Mouse (Mus musculus) kidney, embryonic 16.5 days (tissue): Measurements from ENCODE around the gene Lyg2. TPM values are rescaled to one million over a fixed set of nuclear protein-coding genes. Genes with fewer than 3 reads are reported as not detected.

Source experiments
- ATAC-seq: fragments of 200-750 bp; cut with Nextera tagmentation; 2 replicates; pipeline ENCODE4 v1.8.0; 2017; ENCODE audit warnings: moderate TSS enrichment; ENCODE audit not compliant: low FRiP score, low TSS enrichment
- H3K27ac ChIP-seq: fragments of 300-500 bp; sonication (generic); 2 replicates; pipeline ENCODE4 v1.5.1; 2014; ENCODE audit warnings: low read length
- H3K27me3 ChIP-seq: fragments of 300-500 bp; sonication (generic); 2 replicates; pipeline ENCODE4 v1.6.1; 2014; ENCODE audit warnings: low read length, control low read depth, mixed read lengths; ENCODE audit not compliant: insufficient read depth
- H3K36me3 ChIP-seq: fragments of 300-500 bp; sonication (generic); 2 replicates; pipeline ENCODE4 v1.6.1; 2014; ENCODE audit warnings: low read length, control low read depth, mixed read lengths; ENCODE audit not compliant: insufficient read depth
- H3K4me1 ChIP-seq: fragments of 300-500 bp; sonication (generic); 2 replicates; pipeline ENCODE4 v1.6.1; 2014; ENCODE audit warnings: low read length, control low read depth, mixed read lengths; ENCODE audit not compliant: insufficient read depth
- H3K4me2 ChIP-seq: fragments of 300-500 bp; sonication (generic); replicated peaks from 2 replicates; pipeline ENCODE4 v1.6.1; 2014; ENCODE audit warnings: low read depth, low read length
- H3K4me3 ChIP-seq: fragments of 300-500 bp; sonication (generic); 2 replicates; pipeline ENCODE4 v1.5.1; 2014; ENCODE audit warnings: mild to moderate bottlenecking, low read length
- H3K9ac ChIP-seq: fragments of 300-500 bp; sonication (generic); replicated peaks from 2 replicates; pipeline ENCODE4 v1.6.1; 2014; ENCODE audit warnings: low read length
- H3K9me3 ChIP-seq: fragments of 300-500 bp; sonication (generic); 2 replicates; pipeline ENCODE4 v1.6.1; 2016; ENCODE audit warnings: low read length, control low read depth
- WGBS: fragments of 180-500 bp; shearing (Covaris S2); extraction: QIAGEN DNeasy Blood & Tissue Kit; methylation state at CpG from one replicate; pipeline ENCODE4 v1.1.7; 2014; 5-methylcytosine and 5-hydroxymethylcytosine counted together
- polyA plus RNA-seq: library from polyadenylated mRNA; unstranded; fragments of >200 nt; fragmentation: Nextera tagmentation; extraction: Ambion mirVana; gene quantifications from 2 replicates; pipeline ENCODE4 v1.2.1, GENCODE M21; 2015

Lyg2 gene
- polyA plus RNA-seq, 1 experiment from 2014 or later = not detected

DNA sequence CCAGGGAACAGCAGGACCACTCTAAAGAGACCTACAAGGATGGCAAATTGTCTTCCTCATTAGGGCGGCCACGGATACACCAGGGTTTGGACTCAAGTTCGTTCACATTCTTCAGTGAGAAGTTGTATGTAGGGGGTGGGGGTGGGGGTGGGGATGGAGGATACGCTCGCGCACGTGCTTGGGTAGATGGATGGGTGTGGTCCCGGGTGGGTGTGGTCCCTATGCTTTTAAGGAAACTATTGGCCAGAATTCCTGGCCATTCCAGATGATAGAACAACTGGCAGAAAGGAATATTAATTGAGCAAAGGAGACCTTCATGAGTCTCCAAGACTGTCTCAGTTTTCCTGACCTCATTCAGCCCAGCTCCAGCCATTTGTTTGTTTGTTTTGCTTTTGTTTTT, 9.7 kb upstream of the Lyg2 start:
- H3K27me3 ChIP-seq = no peaks in the 10 kb centered on the region
- H3K36me3 ChIP-seq = no peaks in the 10 kb centered on the region
- ATAC-seq = no peak

DNA sequence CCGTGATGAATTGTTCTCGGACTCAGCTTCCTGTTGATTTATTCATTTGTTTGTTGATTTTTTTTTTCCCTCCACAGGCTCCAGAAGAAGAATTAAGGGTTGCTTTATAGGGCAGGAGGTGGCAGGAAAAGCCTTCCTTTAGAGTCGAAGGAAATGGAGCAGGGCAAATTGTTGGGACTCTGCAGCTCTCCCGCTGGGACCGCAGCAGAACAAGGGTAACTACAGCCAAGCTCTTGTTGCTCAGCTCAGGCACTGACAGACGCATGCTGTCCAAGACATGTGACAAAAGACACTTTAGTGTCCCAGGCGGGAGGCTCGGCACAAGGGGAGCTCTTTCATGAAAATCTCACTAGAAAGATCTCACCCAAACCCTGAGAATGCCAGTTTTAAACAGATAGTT, 6.2 kb upstream of the Lyg2 start:
- H3K9ac ChIP-seq = no peak overlapping the region
- no peaks in the 10 kb centered on the region for H3K27me3 ChIP-seq
- H3K27ac ChIP-seq = no peak overlapping the region
- WGBS = 41% methylated on average over 8 of the region's 8 CpGs
- H3K9me3 ChIP-seq = no peaks in the 10 kb centered on the region
- peaks cover 8% of the 10 kb centered on the region; the same call in 1 of the 2 replicates for H3K4me1 ChIP-seq
- H3K4me2 ChIP-seq = no peak overlapping the region
- no peaks in the 10 kb centered on the region for H3K36me3 ChIP-seq
- H3K4me3 ChIP-seq = no peak overlapping the region
- ATAC-seq = no peak

More for the DNA sequence above, 9.7 kb upstream of the Lyg2 start:
- H3K9me3 ChIP-seq = no peaks in the 10 kb centered on the region
- no peak overlapping the region for H3K27ac ChIP-seq
- H3K4me3 ChIP-seq = no peak overlapping the region
- WGBS = 80% methylated on average over 8 of the region's 8 CpGs
- H3K4me2 ChIP-seq = no peak overlapping the region
- no peak overlapping the region for H3K9ac ChIP-seq
- H3K4me1 ChIP-seq = peaks cover 8% of the 10 kb centered on the region; the same call in 1 of the 2 replicates

DNA sequence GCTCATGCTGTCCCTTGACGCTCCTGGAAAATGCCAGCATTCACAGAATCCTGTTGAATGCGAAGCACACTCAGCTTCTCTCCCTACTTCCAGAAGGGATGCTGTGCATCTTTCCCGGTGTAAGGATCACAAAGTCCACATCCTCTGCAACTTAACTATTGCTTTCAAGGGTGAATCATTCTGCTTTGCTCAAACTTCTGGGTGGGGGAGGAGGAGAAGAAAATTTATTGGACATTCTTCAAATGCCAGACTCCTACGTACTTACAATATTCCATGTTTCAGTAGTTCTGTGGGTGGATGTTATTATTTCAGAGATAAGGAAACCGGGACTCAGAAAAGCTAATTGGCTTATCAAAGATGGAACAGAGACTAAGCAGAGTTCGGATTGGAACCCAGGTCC, 1.8 kb upstream of the Lyg2 start:
- Histone ChIP-seq H3K4me2 (no peak overlapping the region), H3K27ac (no peak overlapping the region), H3K9ac (no peak overlapping the region), H3K4me1 (peaks cover 8% of the 10 kb centered on the region; the same call in 1 of the 2 replicates), H3K9me3 (no peaks in the 10 kb centered on the region), H3K36me3 (no peaks in the 10 kb centered on the region), H3K4me3 (no peak overlapping the region), H3K27me3 (0 out of 2 replicates have a peak, but pooled peaks cover 3% of the 10 kb centered on the region)
- no peak for ATAC-seq
- 63% methylated on average over 6 of the region's 6 CpGs for WGBS

DNA sequence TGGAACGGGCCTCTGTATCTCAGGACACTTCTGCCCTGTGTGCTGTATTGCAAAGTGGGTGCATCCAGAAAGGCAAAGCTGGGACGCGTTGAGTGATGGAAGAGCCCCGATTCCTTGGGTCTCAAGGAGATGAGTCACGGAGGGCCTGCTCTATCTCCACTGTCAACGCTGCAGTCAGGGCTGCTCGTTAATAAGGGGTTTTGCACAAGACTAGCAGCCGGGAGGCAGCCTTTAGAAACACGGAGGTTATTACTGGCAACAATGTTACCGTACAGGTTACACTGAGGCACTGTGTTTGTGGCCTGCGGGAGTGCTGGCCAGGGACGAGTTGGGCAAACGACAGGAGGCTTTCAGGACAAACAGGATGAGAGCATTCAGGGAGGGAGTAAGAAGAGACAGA, 1.4 kb upstream of the Lyg2 start:
- H3K4me2 ChIP-seq = no peak overlapping the region
- ATAC-seq = no peak
- 0 out of 2 replicates have a peak, but pooled peaks cover 3% of the 10 kb centered on the region for H3K27me3 ChIP-seq
- H3K36me3 ChIP-seq = no peaks in the 10 kb centered on the region
- WGBS = 68% methylated on average over 13 of the region's 13 CpGs
- no peak overlapping the region for H3K9ac ChIP-seq
- H3K27ac ChIP-seq = no peak overlapping the region
- no peak overlapping the region for H3K4me3 ChIP-seq
- no peaks in the 10 kb centered on the region for H3K9me3 ChIP-seq
- H3K4me1 ChIP-seq = peaks cover 4% of the 10 kb centered on the region; the same call in 1 of the 2 replicates

DNA sequence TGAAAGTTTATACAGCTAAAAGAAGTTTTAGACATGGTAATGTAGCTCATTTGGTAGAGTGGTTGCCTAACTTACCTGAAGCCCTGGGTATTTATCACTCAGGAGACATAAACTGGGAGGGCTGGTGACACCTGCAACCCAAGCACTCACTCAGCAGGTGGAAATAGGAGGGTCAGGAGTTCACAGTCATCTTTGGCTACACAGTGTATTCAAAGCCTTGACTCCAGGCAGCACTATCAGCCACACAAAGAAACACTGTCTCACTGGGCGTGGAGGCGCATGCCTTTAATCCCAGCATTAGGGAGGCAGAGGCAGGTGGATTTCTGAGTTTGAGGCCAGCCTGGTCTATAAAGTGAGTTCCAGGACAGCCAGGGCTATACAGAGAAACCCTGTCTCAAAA, 3.5 kb downstream of the Lyg2 start:
- Histone ChIP-seq H3K4me2 (no peak overlapping the region), H3K9me3 (no peaks in the 10 kb centered on the region), H3K36me3 (no peaks in the 10 kb centered on the region), H3K4me1 (no peaks in the 10 kb centered on the region), H3K4me3 (no peak overlapping the region), H3K27ac (no peak overlapping the region), H3K9ac (no peak overlapping the region), H3K27me3 (0 out of 2 replicates have a peak, but pooled peaks cover 3% of the 10 kb centered on the region)
- ATAC-seq = no peak
- WGBS = 83% methylated on average over 2 of the region's 2 CpGs

DNA sequence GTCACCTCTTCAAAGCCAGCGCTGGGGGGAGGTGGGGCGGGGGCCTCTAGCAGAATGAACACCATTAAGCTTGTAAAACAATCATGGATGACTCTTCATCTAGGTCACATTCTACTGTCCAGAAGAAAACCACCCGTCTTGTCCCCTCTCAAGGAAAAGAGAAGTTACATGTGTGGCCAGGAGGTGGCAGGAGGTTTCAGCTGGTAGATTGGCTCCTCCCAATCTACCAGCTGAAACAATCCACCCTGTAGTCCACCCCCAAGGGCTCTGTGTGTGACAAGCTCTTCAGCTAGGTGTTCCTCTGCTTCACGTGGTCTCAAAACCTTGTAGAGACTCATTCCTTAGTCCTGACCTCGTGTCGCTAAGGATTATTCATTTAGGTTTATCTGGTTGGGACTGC, 13.1 kb downstream of the Lyg2 start:
- Histone ChIP-seq H3K9ac (no peak overlapping the region), H3K4me3 (no peak overlapping the region), H3K36me3 (peaks cover 15% of the 10 kb centered on the region), H3K27me3 (no peaks in the 10 kb centered on the region), H3K4me1 (no peaks in the 10 kb centered on the region), H3K4me2 (no peak overlapping the region), H3K27ac (no peak overlapping the region), H3K9me3 (no peaks in the 10 kb centered on the region)
- no peak for ATAC-seq
- 28% methylated on average over 6 of the region's 6 CpGs for WGBS

DNA sequence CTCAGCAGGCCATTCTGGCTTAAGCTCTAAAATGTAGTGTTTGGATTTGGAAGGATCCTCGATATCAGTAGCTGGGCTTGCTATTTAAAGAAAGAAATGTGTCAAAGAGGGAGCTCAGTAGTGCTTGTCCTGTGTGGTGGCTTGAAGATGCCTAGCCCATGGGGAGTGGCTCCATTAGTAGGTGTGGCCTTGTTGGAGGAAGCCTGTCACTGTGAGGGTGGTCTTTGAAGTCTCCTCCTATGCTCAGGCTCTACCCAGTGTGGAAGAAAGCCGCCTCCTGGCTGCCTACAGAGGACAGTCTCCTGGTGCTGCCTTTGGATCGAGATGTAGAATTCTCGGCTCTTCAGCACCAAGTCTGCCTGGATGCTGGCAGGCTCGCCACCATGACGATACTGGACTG, 16.0 kb downstream of the Lyg2 start:
- Histone ChIP-seq H3K9me3 (no peaks in the 10 kb centered on the region), H3K27ac (no peak overlapping the region), H3K36me3 (peaks cover 32% of the 10 kb centered on the region), H3K4me2 (no peak overlapping the region), H3K4me3 (no peak overlapping the region), H3K4me1 (no peaks in the 10 kb centered on the region), H3K9ac (no peak overlapping the region), H3K27me3 (no peaks in the 10 kb centered on the region)
- 58% methylated on average over 6 of the region's 6 CpGs for WGBS
- ATAC-seq = 0 out of 2 replicates have a peak, but pooled peaks have one; percentile 39

DNA sequence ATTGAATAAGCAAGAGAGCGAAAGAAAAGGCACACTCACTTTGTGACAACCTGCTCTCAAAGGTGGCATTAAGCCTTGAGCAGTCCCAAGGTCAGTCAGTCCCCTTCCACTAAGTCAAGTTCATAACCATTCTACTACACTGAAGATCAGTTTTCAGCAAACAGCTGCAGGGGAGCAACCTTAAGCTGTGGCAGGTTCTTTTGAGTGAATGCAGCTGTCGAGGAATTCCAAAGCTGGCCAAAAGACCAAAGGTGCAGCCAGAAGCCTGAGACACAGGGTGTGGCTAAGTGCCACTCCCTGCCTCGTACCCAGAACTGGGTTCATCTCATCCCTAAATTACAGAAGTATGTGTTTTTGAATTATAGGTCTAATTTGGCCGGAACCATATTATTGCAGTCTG, 16.5 kb downstream of the Lyg2 start:
- H3K27me3 ChIP-seq = no peaks in the 10 kb centered on the region
- H3K4me3 ChIP-seq = no peak overlapping the region
- H3K4me1 ChIP-seq = no peaks in the 10 kb centered on the region
- ATAC-seq = no peak
- H3K36me3 ChIP-seq = peaks cover 34% of the 10 kb centered on the region
- no peak overlapping the region for H3K9ac ChIP-seq
- no peak overlapping the region for H3K27ac ChIP-seq
- WGBS = 63% methylated on average over 4 of the region's 4 CpGs
- H3K4me2 ChIP-seq = no peak overlapping the region
- H3K9me3 ChIP-seq = no peaks in the 10 kb centered on the region

DNA sequence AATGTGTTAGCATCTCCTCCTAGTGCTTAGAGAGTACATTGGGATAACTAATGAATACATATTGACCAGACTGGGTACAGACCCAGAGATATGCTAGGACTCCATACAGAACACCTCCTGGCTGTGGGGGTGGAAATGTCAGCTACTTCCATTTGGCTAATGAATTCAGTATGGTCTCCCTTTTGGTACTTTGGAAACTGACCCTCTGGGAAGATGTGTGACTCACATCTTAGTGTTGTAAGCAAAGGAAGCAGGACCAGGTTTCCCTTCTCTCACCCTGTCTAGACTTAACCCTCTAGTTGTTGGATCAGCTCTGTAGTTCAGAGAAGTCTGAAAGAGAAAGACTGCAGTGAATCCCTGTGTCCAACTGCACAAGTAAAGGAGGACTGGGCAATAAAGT, 21.7 kb downstream of the Lyg2 start:
- ATAC-seq = no peak
- Histone ChIP-seq H3K27ac (no peak overlapping the region), H3K4me3 (no peak overlapping the region), H3K27me3 (no peaks in the 10 kb centered on the region), H3K9me3 (no peaks in the 10 kb centered on the region), H3K4me2 (no peak overlapping the region), H3K36me3 (peaks cover 42% of the 10 kb centered on the region), H3K4me1 (peaks cover 4% of the 10 kb centered on the region), H3K9ac (no peak overlapping the region)

DNA sequence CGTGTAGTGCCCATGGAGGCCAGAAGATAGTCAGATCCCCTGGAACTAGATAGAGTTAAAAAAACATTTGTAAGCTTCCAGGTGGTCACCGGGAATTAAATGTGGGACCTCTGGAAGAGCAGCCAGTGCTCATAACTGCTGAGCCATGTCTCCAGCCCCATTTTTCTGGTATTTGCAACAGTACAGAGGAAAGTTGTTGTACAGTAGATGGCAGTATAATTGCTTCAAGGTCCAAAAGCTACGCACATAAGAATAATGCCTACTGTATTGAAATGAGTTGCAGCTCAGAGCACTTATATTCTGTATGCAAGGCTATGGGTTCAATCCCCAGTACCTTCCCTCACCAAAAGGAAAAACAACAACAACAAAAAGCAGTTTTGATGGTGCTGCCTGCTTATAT, 24.9 kb downstream of the Lyg2 start:
- 55% methylated on average over 3 of the region's 3 CpGs for WGBS
- Histone ChIP-seq H3K36me3 (peaks cover 22% of the 10 kb centered on the region), H3K9ac (no peak overlapping the region)

More for the DNA sequence above, 24.9 kb downstream of the Lyg2 start:
- peak overlapping the region; percentile 63 for H3K4me2 ChIP-seq
- H3K4me1 ChIP-seq = peaks cover 11% of the 10 kb centered on the region
- no peak for ATAC-seq
- H3K4me3 ChIP-seq = peak overlapping the region; percentile 85
- H3K27ac ChIP-seq = no peak overlapping the region
- no peaks in the 10 kb centered on the region for H3K9me3 ChIP-seq
- no peaks in the 10 kb centered on the region for H3K27me3 ChIP-seq
